Mouse (Mus musculus) heart, postnatal 10 days (tissue): ENCODE measurements around the gene Twnk. TPM values are rescaled to one million over a fixed set of nuclear protein-coding genes. Genes with fewer than 3 reads are reported as not detected.

ENCODE experiments used
- DNase-seq, 2 experiments: peaks; one replicate each; pipeline ENCODE4 v3.0.0; 2021
- intact Hi-C: fragments of 180-260 bp; cut with DNase I; formaldehyde crosslinking; loops from one replicate; pipeline ENCODE4 v1.15.1; 2025
- total RNA-seq, 2 experiments: library from RNA; stranded (reverse); gene quantifications; 2 replicates each; pipeline ENCODE4 v1.2.3; 2021

Gene Twnk
- 10 to 100 TPM; 16.6 to 19.1 TPM for total RNA-seq

GRCm38 (mm10) chr19:45005444-45005843, at the start of gene Twnk:
Gene Twnk (plus strand): TSS chr19:45005663.
- intact Hi-C loops = loop anchor here (5.0 kb wide), 1 partner anchor 37 kb away; no protein-coding TSS in a partner anchor
- DNase-seq = peak; percentile 56 to 65

- intact Hi-C loops = no loop called here
- no peak for DNase-seq
These were observed 45.8 kb upstream of the Twnk start for GRCm38 (mm10) chr19:44959633-44960032.

DNA sequence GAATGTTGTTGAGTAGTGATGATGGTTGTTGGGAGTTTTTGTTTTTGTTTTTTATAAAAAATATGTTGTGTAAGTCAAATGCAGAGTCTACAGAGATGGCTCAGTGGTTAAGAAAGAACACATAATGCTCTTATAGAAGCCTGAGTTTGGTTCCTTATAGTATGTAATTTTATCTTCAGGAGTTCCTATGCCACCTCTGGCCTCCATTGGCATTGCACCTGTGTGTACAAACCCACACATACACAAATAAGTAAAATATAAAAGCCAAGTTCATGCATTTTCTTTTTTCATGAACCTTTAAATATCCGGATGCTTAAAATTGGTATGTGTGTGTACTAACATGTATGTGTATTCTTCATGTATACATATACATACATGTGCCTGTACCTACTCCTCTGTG, 39.5 kb upstream of the Twnk start:
- no peak for DNase-seq
- intact Hi-C loops = no loop called here

GRCm38 (mm10) chr19:44968329-44968728, 37.1 kb upstream of the Twnk start:
- intact Hi-C loops = no loop called here
- no peak for DNase-seq

- intact Hi-C loops = no loop called here
- DNase-seq = no peak
These were observed 28.8 kb upstream of the Twnk start for GRCm38 (mm10) chr19:44976636-44977035.

GRCm38 (mm10) chr19:44977148-44977547, 28.3 kb upstream of the Twnk start:
- intact Hi-C loops = no loop called here
- DNase-seq = no peak

DNA sequence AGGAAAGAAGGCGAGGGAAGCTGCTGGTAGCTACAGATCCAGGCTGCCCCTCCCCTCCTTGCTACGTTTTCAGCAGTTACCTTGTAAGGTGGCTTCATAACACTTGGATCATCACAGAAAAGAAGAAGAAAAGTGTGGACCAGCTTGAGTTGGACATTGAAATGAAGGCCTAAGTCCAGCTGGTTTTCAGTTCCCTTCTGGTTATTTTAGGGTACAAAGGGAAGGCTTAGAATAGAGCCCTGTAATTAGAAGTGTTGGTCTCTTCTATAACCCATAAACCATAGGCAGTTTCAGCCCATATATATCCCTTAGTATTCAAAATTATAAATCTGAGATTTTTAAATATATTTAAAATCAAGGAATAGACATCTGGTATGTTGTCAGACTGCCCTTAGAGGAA, 24.7 kb upstream of the Twnk start:
- intact Hi-C loops = no loop called here
- DNase-seq = no peak

GRCm38 (mm10) chr19:44982477-44983115, 22.9 kb upstream of the Twnk start:
- peak in 1 of 2 experiments; percentile 9 for DNase-seq
- intact Hi-C loops = no loop called here

- intact Hi-C loops = no loop called here
- DNase-seq = no peak
These were observed 22.1 kb upstream of the Twnk start for GRCm38 (mm10) chr19:44983366-44983765.

DNA sequence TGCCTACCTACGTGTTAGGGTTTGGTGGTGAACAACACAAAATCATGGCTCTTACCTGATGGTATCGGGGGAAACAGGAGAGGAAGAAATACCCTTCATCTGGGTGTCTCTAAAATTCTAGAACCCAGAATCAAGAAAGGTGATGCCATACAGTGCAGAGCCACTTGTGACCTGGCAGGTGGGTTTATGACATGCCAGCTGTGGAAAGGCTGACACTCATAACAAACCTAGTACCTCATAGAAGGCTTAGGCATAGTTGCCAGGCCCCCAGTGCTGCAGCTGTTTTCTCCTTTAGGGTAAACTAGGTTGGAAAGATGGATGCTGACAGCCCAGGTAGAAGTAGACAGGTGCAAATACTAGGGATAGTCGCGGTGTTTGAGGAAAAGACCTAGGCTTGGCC, 21.0 kb upstream of the Twnk start:
- intact Hi-C loops = no loop called here
- DNase-seq = no peak

DNA sequence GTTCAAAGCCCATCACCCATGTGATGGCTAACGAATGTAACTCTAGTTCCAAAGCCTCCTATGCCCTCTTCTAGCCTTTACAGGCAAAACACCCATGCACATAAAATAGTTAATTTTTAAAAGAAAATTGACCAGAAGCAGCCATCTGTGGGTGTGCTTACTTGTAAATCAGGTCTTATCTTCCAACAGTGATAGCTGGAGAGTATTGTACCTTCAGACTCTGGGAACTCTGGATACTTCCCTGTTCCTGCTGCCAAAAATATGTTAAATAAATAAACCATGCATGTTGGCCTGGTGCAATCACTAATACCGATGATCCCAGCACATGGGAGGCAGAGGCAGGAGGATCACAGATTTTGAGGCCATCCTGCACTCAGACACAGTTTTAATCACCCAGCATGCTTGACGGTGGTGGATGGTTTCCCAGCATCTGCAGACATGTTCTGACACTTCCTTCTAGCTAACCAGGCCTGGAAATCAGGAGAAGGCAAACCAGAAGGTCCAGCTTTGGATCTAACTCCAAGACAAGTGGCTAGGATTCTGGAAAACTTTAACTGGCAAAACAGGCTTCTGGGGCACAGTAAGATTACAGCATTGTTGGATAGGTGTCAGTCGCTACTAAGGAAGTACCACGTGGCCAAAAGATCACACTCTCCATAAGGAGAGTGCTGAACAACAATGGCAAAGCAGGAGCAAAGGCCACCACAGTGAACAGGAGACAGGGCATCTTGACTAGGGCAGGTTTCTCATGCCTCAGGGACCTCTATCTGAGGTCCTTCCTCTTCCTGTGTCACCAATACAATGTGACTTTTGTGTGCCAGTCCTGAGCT, 20.1 kb upstream of the Twnk start:
- intact Hi-C loops = no loop called here
- DNase-seq = no peak

- intact Hi-C loops = no loop called here
- DNase-seq = no peak
These were observed 18.5 kb upstream of the Twnk start for GRCm38 (mm10) chr19:44987004-44987403.

DNA sequence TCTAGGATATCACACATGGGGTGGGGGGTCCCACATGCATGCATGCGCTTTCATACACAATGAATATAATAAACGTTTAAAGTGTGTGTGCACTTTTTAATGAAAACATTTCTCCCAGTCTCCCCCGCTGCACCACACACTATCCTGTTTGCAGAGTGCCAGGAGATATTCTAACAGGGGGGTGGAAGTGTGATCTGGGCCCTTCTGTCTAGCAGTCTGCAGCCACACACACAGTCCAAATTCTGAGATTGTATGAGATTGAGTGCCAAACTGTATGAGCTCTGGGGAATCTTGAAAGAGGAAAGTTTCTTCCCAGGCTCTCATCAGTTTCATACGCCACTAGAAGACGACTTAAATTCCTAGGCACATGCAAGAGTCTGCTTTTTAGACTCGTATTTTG, 17.6 kb upstream of the Twnk start:
- intact Hi-C loops = no loop called here
- DNase-seq = no peak

DNA sequence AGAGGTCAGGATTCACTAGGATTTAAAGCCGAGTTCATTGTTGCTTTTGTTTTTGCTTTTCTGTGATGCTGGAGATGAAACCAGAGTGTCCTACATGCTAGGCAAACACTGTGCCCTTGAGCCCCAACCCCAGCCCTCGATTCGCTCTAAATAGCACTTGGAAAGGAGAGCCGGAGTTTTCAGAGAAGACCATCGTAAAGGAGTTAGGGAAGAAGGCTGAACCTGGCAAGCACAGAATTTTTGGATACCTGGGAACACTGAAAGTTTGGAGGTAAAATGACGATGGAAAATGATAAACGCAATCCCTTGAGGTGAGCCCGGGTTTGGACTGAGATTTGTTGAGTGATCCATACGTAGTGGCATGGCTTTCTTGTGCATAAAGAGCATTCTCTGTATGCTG, 17.1 kb upstream of the Twnk start:
- no peak for DNase-seq
- intact Hi-C loops = no loop called here

GRCm38 (mm10) chr19:44988831-44989566, 16.5 kb upstream of the Twnk start, which contains the start of gene Sema4g:
Gene Sema4g (plus strand): TSS chr19:44989101.
- DNase-seq = peak; percentile 25 to 50
- intact Hi-C loops = no loop called here

DNA sequence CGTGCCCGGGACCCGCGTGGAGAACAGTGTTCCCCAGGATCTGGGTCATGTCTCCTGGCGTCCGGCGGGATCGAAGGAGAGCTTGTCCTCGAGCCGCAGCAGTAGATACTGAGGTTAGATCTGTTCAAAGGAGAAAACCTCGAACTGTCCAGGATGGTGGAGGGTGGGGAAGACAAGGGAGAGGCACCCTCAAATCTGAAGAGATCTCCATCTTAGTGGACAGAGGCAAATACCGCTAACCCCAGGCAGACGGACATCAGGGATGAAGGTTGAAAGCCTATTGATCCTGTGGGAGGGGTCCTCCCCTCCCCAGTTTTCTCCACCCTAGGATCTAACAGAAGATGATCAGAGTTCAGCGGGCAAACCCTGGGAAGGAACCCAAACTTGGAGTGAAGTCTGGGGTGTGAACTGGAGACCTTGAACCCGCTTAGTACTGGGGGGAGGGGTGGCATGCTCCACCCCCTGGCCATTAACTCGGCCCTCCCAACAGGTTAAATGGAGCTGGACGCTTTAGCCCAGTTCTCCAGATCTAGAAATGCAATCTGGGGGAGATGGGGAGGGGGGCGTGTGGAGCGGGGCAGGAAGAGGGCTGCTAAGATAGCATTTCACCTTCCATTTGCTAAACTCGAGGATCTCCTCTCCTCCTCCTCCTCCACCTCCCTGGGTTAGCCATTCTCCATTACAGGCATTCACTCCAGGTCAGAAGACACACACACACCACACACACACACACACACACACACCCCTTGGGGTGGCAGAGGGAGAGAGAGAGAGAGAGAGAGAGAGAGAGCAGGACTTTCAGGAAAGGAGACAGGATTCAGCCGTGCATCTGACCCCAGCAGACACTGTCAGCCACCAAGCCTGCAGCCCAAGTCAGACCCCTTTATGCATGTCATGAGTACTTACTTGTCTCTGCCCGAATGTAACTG, 15.6 kb upstream of the Twnk start:
- intact Hi-C loops = no loop called here
- DNase-seq = no peak

DNA sequence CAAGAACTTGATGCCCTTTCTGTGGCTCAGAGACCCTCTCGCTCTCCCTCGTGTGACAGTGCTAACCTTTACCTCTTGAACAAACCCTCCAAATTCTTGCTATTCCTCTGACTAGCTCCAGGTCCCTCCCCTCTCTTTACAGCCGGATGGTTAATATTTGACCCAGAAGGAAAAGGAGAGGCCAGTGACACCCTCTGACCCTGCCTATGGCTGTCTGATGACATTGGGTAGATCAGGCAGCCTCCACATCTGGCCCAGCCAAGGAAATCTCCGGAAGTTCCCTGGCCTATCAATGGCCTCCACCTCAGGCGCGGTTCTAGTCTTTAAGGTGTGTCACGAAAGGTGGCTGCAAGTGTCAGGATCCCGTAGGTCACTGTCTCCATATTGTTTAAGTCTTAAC, 14.4 kb upstream of the Twnk start:
- DNase-seq = no peak
- intact Hi-C loops = no loop called here

- intact Hi-C loops = no loop called here
- no peak for DNase-seq
These were observed 13.2 kb upstream of the Twnk start for GRCm38 (mm10) chr19:44992246-44992645.

- DNase-seq = no peak
- intact Hi-C loops = no loop called here
These were observed 12.8 kb upstream of the Twnk start for GRCm38 (mm10) chr19:44992712-44993111.

- DNase-seq = no peak
- intact Hi-C loops = no loop called here
These were observed 7.7 kb upstream of the Twnk start for GRCm38 (mm10) chr19:44997786-44998185.
